Mouse (Mus musculus) forebrain, postnatal 0 days (tissue): ENCODE measurements around the gene Mrc1. TPM values are rescaled to one million over a fixed set of nuclear protein-coding genes. Genes with fewer than 3 reads are reported as not detected.
"Not testable (repeated sequence)": the region's sequence is repeated elsewhere in the genome, so short reads cannot be mapped to it uniquely, and the experiment has no call there.

ENCODE experiments used
- ATAC-seq: fragments of 200-750 bp; cut with Nextera tagmentation; 2 replicates; pipeline ENCODE4 v1.8.0; 2017; ENCODE audit warnings: mild to moderate bottlenecking, moderate library complexity
- DNase-seq: peaks from one replicate; pipeline ENCODE4 v3.0.0-alpha.2; 2015
- H3K27ac ChIP-seq: fragments of 300-500 bp; sonication (generic); 2 replicates; pipeline ENCODE4 v1.5.1; 2014; ENCODE audit warnings: low read depth, mild to moderate bottlenecking, antibody characterized with exemption, low read length, moderate library complexity, mixed read lengths
- H3K27me3 ChIP-seq: fragments of 300-500 bp; sonication (generic); 2 replicates; pipeline ENCODE4 v1.6.1; 2014; ENCODE audit warnings: mild to moderate bottlenecking, low read length, mixed read lengths; ENCODE audit not compliant: insufficient read depth
- H3K36me3 ChIP-seq: fragments of 300-500 bp; sonication (generic); 2 replicates; pipeline ENCODE4 v1.6.1; 2014; ENCODE audit warnings: mild to moderate bottlenecking, moderate library complexity; ENCODE audit not compliant: insufficient read depth
- H3K4me1 ChIP-seq: fragments of 300-500 bp; sonication (generic); 2 replicates; pipeline ENCODE4 v1.6.1; 2014; ENCODE audit warnings: antibody characterized with exemption; ENCODE audit not compliant: insufficient read depth
- H3K4me2 ChIP-seq: fragments of 300-500 bp; sonication (generic); 2 replicates; pipeline ENCODE4 v1.6.1; 2014; ENCODE audit warnings: low read depth, mild to moderate bottlenecking, moderate library complexity
- H3K4me3 ChIP-seq: fragments of 300-500 bp; sonication (generic); 2 replicates; pipeline ENCODE4 v1.5.1; 2014; ENCODE audit warnings: low read depth, low read length, mixed read lengths
- H3K9ac ChIP-seq: fragments of 300-500 bp; sonication (generic); 2 replicates; pipeline ENCODE4 v1.6.1; 2014; ENCODE audit warnings: mild to moderate bottlenecking
- H3K9me3 ChIP-seq: fragments of 300-500 bp; sonication (generic); 2 replicates; pipeline ENCODE4 v1.6.1; 2016; ENCODE audit warnings: low read length
- CTCF ChIP-seq: sonication (generic); IDR thresholded peaks from 2 replicates; pipeline ENCODE4 v1.5.1; 2016; ENCODE audit warnings: antibody characterized with exemption, control low read depth, low read depth
- WGBS: fragments of 180-500 bp; shearing (Covaris S2); extraction: QIAGEN DNeasy Blood & Tissue Kit; methylation state at CpG from one replicate; pipeline ENCODE4 v1.1.7; 2014; 5-methylcytosine and 5-hydroxymethylcytosine counted together
- polyA plus RNA-seq: library from polyadenylated mRNA; unstranded; fragments of >200 nt; fragmentation: Nextera tagmentation; extraction: Ambion mirVana; gene quantifications from 2 replicates; pipeline ENCODE4 v1.2.1, GENCODE M21; 2015
- total RNA-seq: library from RNA; depleted of rRNA; stranded (reverse); fragments of >200 nt; gene quantifications from 2 replicates; pipeline ENCODE4 v1.2.3, GENCODE M21; 2014; rRNA removed

Mrc1 gene
- total RNA-seq (9.9 and 17.1 TPM in 2 replicates), polyA plus RNA-seq (3.6 and 4.1 TPM in 2 replicates)

- TF ChIP-seq CTCF: no peak
- no peak for DNase-seq
- Histone ChIP-seq H3K9me3 (no peaks in the 10 kb centered on the region), H3K4me1 (no peaks in the 10 kb centered on the region), H3K27me3 (no peaks in the 10 kb centered on the region), H3K4me2 (no peak within 1 kb of the TSS), H3K36me3 (no peaks in the 10 kb centered on the region), H3K9ac (no peak within 1 kb of the TSS), H3K4me3 (no peak within 1 kb of the TSS), H3K27ac (no peak within 1 kb of the TSS)
- WGBS: 72% methylated on average over 3 of the region's 3 CpGs
- ATAC-seq: no peak
These were observed at the start of gene Mrc1 for GRCm38 (mm10) chr2:14229149-14229548. Gene Mrc1, plus strand, starts transcription at chr2:14229392.

DNA sequence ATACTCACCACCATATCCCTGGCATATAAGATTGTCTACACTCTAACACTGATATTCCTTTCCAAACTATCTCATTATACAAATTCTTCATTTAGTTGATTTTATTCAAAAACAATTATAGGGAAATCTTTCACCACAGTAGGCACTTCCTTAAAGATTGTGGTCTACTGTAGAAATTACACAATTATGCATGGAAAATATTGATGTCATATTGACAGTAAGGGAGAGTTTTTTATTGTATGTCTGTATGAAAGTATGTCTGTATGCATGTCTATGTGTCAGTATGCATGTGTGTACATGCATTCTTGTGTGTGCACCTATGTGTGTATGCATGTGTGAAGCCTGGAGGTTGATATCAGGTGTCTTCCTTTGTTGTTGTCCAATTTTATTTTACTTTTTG is 44.8 kb upstream of the Mrc1 start:
- Histone ChIP-seq H3K4me1 (no peaks in the 10 kb centered on the region), H3K4me2 (no peak overlapping the region), H3K9ac (no peak overlapping the region), H3K27me3 (no peaks in the 10 kb centered on the region), H3K9me3 (no peaks in the 10 kb centered on the region), H3K27ac (no peak overlapping the region), H3K4me3 (no peak overlapping the region), H3K36me3 (no peaks in the 10 kb centered on the region)
- no peak for DNase-seq
- no peak for ATAC-seq
- no peak for TF ChIP-seq CTCF

GRCm38 (mm10) chr2:14190684-14191083 is 38.5 kb upstream of the Mrc1 start:
- Histone ChIP-seq H3K4me3 (no peak overlapping the region), H3K4me1 (no peaks in the 10 kb centered on the region), H3K4me2 (no peak overlapping the region), H3K36me3 (no peaks in the 10 kb centered on the region), H3K27me3 (no peaks in the 10 kb centered on the region), H3K27ac (no peak overlapping the region), H3K9ac (no peak overlapping the region), H3K9me3 (no peaks in the 10 kb centered on the region)
- no peak for ATAC-seq
- WGBS: 88% methylated on average over 4 of the region's 4 CpGs
- no peak for TF ChIP-seq CTCF
- DNase-seq: no peak

DNA sequence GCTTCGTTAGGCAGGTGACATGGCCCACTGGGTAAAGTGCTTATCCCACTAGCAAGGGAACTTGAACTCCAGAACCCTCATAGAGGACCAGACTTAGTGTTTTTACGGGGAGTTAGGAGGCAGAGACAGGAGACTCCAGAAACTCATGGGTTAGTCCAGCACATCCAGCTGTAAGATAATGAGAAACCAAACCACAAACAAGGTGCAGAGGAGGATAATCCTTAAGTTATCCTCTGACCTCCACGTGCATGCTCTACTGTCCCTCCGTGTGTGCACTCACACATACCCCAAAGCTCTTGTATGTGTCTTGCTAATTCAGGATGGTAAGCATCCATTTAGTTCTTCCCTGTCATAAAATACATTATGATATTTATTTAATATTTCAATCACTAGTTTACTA is 37.6 kb upstream of the Mrc1 start:
- H3K4me2 ChIP-seq: no peak overlapping the region
- H3K4me3 ChIP-seq: no peak overlapping the region
- no peak for DNase-seq
- 82% methylated on average over 4 of the region's 4 CpGs for WGBS
- no peaks in the 10 kb centered on the region for H3K27me3 ChIP-seq
- H3K27ac ChIP-seq: no peak overlapping the region
- no peaks in the 10 kb centered on the region for H3K36me3 ChIP-seq
- no peak overlapping the region for H3K9ac ChIP-seq
- H3K4me1 ChIP-seq: no peaks in the 10 kb centered on the region
- no peak for TF ChIP-seq CTCF
- H3K9me3 ChIP-seq: no peaks in the 10 kb centered on the region
- ATAC-seq: no peak

GRCm38 (mm10) chr2:14192046-14192445 is 37.1 kb upstream of the Mrc1 start:
- DNase-seq (no peak), ATAC-seq (no peak)
- no peak overlapping the region for H3K4me3 ChIP-seq
- no peaks in the 10 kb centered on the region for H3K27me3 ChIP-seq
- no peak overlapping the region for H3K27ac ChIP-seq
- no peak overlapping the region for H3K9ac ChIP-seq
- H3K9me3 ChIP-seq: no peaks in the 10 kb centered on the region
- no peak overlapping the region for H3K4me2 ChIP-seq
- no peaks in the 10 kb centered on the region for H3K36me3 ChIP-seq
- no peak for TF ChIP-seq CTCF
- WGBS: 87% methylated on average over 6 of the region's 6 CpGs
- no peaks in the 10 kb centered on the region for H3K4me1 ChIP-seq

DNA sequence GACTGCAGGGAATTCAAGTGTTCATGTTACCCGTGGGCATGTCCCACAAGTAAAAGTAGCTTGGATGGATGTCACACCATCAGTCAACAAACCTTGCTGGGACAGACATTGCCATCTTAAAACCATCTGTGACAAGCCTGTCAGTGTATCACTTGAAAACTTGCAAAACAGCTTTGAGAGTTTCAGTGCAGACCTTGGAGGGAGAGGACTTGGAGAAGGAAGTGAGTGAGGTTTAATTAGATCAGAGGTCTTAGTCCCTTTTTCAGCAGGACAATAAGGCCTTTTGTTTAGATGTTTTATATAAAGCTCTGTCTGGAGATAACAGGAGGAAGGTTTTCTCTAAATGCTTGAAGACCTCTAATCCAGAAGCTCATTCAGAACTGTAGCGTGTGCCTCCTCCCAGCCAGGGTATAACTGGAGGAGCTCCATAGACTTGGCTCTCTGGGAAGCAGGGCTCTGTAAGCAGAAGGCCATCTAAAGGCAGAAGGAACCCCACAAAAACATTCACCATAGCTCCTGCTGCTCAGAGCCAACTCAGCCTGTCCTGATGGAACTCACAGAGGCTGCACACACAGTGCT is 30.8 kb upstream of the Mrc1 start:
- H3K9me3 ChIP-seq, H3K27ac ChIP-seq, H3K36me3 ChIP-seq, DNase-seq, H3K4me1 ChIP-seq, H3K27me3 ChIP-seq, H3K4me3 ChIP-seq, H3K9ac ChIP-seq, H3K4me2 ChIP-seq: not testable (repeated sequence)
- no CpG with 5 or more reads among the region's 2 CpGs for WGBS
- peak; percentile 64; the same call in 1 of the 2 replicates for ATAC-seq

DNA sequence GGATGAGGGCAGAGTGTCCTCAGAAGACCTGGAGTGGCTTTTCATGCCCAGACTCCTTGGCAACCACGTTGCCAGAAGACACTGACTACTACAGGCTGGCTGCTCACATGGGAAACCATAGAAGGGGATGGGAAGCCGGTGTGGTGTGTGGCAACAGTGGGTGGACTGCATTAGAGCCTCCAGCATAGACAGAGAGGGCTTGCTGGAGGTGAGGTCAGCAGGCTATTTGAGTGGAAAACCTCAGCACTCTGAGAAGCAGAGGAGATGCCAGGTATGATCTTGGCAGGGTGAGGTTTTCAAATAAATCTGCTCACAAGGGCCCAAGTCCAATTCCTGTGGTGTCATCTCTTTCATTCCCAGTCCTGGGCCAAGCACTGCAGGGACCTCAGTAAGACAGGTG is 29.6 kb upstream of the Mrc1 start:
- H3K9me3 ChIP-seq: no peaks in the 10 kb centered on the region
- H3K4me1 ChIP-seq: no peaks in the 10 kb centered on the region
- peak; percentile 30; the same call in 1 of the 2 replicates for ATAC-seq
- no peaks in the 10 kb centered on the region for H3K36me3 ChIP-seq
- no peak for TF ChIP-seq CTCF
- H3K27me3 ChIP-seq: no peaks in the 10 kb centered on the region
- DNase-seq: no peak
- no peak overlapping the region for H3K4me3 ChIP-seq
- H3K4me2 ChIP-seq: no peak overlapping the region
- no peak overlapping the region for H3K27ac ChIP-seq
- no peak overlapping the region for H3K9ac ChIP-seq
- WGBS: 51% methylated on average over 2 of the region's 2 CpGs

GRCm38 (mm10) chr2:14200879-14201445 is 28.2 kb upstream of the Mrc1 start:
- H3K4me3 ChIP-seq, H3K27me3 ChIP-seq, DNase-seq, H3K36me3 ChIP-seq, H3K27ac ChIP-seq, H3K4me2 ChIP-seq, H3K9me3 ChIP-seq, H3K9ac ChIP-seq, H3K4me1 ChIP-seq: not testable (repeated sequence)
- peak; percentile 73 for ATAC-seq
- no CpG with 5 or more reads among the region's 2 CpGs for WGBS
